Mouse (Mus musculus) forebrain, embryonic 14.5 days (tissue): Measurements from ENCODE around the gene Dnah14. TPM values are rescaled to one million over a fixed set of nuclear protein-coding genes. Genes with fewer than 3 reads are reported as not detected.

ENCODE experiments used
- ATAC-seq: fragments of 200-750 bp; cut with Nextera tagmentation; 2 replicates; pipeline ENCODE4 v1.8.0; 2017; ENCODE audit warnings: mild to moderate bottlenecking, moderate library complexity
- DNase-seq: peaks from one replicate; pipeline ENCODE4 v3.0.0-alpha.2; 2015; ENCODE audit warnings: low spot score
- H3K27ac ChIP-seq: fragments of 300-500 bp; sonication (generic); 2 replicates; pipeline ENCODE4 v1.5.1; 2014; ENCODE audit warnings: low read depth, mild to moderate bottlenecking, control low read depth, low read length, moderate library complexity
- H3K27me3 ChIP-seq: fragments of 300-500 bp; sonication (generic); replicated peaks from 2 replicates; pipeline ENCODE4 v1.6.1; 2014; ENCODE audit warnings: low read length, control low read depth, mixed read lengths; ENCODE audit not compliant: control insufficient read depth, insufficient read depth
- H3K36me3 ChIP-seq: fragments of 300-500 bp; sonication (generic); 2 replicates; pipeline ENCODE4 v1.6.1; 2014; ENCODE audit warnings: low read length, control low read depth; ENCODE audit not compliant: control insufficient read depth, insufficient read depth
- H3K4me1 ChIP-seq: fragments of 300-500 bp; sonication (generic); 2 replicates; pipeline ENCODE4 v1.6.1; 2014; ENCODE audit warnings: antibody characterized with exemption, low read length, control low read depth; ENCODE audit not compliant: control insufficient read depth, insufficient read depth
- H3K4me2 ChIP-seq: fragments of 300-500 bp; sonication (generic); 2 replicates; pipeline ENCODE4 v1.6.1; 2014; ENCODE audit warnings: mild to moderate bottlenecking, control low read depth, low read length
- H3K4me3 ChIP-seq: fragments of 300-500 bp; sonication (generic); 2 replicates; pipeline ENCODE4 v1.5.1; 2014; ENCODE audit warnings: low read depth, low read length, control low read depth
- H3K9ac ChIP-seq: fragments of 300-500 bp; sonication (generic); 2 replicates; pipeline ENCODE4 v1.6.1; 2014; ENCODE audit warnings: mild to moderate bottlenecking, low read length, control low read depth, moderate library complexity
- H3K9me3 ChIP-seq: fragments of 300-500 bp; sonication (generic); replicated peaks from 2 replicates; pipeline ENCODE4 v1.6.1; 2016; ENCODE audit warnings: low read length, control low read depth, mixed read lengths; ENCODE audit not compliant: control insufficient read depth
- WGBS: fragments of 180-500 bp; shearing (Covaris S2); extraction: QIAGEN DNeasy Blood & Tissue Kit; methylation state at CpG from one replicate; pipeline ENCODE4 v1.1.7; 2014; 5-methylcytosine and 5-hydroxymethylcytosine counted together
- polyA plus RNA-seq: library from polyadenylated mRNA; unstranded; fragments of >200 nt; fragmentation: Nextera tagmentation; extraction: Ambion mirVana; gene quantifications from 2 replicates; pipeline ENCODE4 v1.2.1, GENCODE M21; 2014

Dnah14 gene
- polyA plus RNA-seq, 1 experiment from 2014 or later: 1.2 TPM

DNA sequence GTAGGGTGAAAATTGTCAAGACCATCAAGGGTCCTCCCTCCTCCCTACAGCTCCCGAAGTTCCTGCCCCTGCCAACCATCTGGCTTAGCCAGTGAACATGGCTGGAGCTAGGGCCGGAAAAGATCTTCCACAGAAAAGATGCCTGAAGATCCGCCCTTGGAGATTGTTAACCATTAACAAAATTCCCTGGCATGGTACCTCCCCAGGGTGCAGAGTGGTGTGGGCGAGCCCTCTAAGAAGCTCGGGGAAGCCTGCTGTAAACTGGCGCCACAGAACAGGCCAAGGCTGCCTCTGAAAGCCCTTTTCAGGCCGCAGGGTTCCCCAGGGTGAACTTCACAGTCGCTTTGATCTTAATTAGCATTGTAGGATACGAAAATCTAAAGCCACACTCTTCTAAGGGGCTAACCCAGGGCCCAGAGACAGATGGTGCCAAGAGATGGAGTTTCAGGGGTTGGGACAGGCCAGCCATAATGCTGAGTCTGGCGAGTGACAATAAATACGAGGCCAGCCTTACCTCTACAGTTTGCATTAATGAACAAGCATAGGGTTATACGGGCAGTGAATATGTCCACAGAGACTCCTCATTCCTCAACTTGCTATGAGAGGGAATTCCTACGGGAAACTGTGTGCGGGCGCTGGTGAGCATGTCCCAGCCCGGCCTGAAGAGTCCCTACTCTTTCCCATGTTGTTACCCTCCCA lies 286.5 kb downstream of the Dnah14 start:
- H3K4me1 ChIP-seq: no peaks in the 10 kb centered on the region
- no peak overlapping the region for H3K4me3 ChIP-seq
- no peaks in the 10 kb centered on the region for H3K9me3 ChIP-seq
- no peaks in the 10 kb centered on the region for H3K27me3 ChIP-seq
- WGBS: 47% methylated on average over 16 of the region's 16 CpGs
- H3K27ac ChIP-seq: no peak overlapping the region
- no peak for DNase-seq
- ATAC-seq: no peak
- no peak overlapping the region for H3K9ac ChIP-seq
- H3K4me2 ChIP-seq: no peak overlapping the region
- no peaks in the 10 kb centered on the region for H3K36me3 ChIP-seq

DNA sequence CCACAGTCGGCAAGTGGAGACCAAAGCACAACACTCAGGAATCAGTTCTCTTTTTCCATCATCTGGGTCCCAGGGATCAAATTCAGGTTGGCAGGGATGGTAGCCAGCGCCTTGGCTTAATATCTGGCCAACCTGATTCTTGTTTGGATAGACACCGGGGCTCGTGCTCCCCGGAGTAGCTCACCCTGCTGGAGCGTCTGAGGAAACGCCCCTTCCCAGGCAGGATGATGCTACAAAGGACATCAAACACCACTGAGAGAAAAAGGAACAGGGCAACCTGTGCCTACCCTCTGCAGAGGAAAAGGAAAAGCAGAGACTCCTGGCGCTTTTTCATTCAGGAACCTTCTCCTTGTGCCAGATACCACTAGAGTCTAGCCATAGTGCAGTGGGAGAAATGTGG lies 287.1 kb downstream of the Dnah14 start:
- H3K36me3 ChIP-seq: no peaks in the 10 kb centered on the region
- no peak overlapping the region for H3K4me2 ChIP-seq
- ATAC-seq: no peak
- no peak overlapping the region for H3K4me3 ChIP-seq
- no peak for DNase-seq
- H3K27me3 ChIP-seq: no peaks in the 10 kb centered on the region
- WGBS: 47% methylated on average over 8 of the region's 8 CpGs
- H3K27ac ChIP-seq: no peak overlapping the region
- no peak overlapping the region for H3K9ac ChIP-seq
- no peaks in the 10 kb centered on the region for H3K4me1 ChIP-seq
- H3K9me3 ChIP-seq: no peaks in the 10 kb centered on the region

Other genes with a start within 250 kb of the Dnah14 start
- gene Cnih3, start 223.9 kb upstream of the Dnah14 start, polyA plus RNA-seq: 17.0 and 27.9 TPM in 2 replicates
- 0.09 TPM in 1 of 2 replicates, not detected in the other for gene Ccdc121, start 65.1 kb upstream of the Dnah14 start, polyA plus RNA-seq